In the genomic region with DNA sequence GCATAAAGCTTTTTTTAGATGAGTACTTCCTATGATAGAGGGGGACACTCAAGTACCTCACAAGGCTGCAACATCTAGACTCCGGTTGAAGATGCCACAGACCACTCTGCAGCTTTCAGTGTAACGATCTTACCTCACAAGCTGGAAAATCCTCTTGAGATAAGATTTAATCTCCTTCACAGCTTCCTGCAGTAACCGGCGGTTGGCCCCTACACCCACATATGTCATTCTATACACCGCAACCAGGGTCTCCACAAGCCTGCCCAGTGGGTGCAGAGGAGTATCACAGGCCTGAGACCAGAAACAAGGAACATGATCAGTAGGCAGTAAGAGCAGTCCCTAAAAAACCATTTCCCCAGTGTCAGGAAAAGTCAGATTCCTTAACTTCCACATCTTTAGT, we compare ENCODE assay signal across 25 mouse cellular contexts. TPM values are rescaled to one million over a fixed set of nuclear protein-coding genes. Genes with fewer than 3 reads are reported as not detected.
A peak's percentile ranks its signal among the peaks of the same experiment; 100 is the strongest.
DNase-seq lines count a peak whose midpoint lies in the region; ATAC-seq and TF ChIP-seq lines count a peak whose summit lies in the region.
"Had no signal": no experiment of that assay in that cellular context is flagged by ENCODE, and none has a peak within 500 bp of the region (broad histone marks: within the 10 kb centered on the region; RNA-seq: fewer than 3 reads in every experiment).

No protein-coding gene starts in this region.

- H3K4me3 ChIP-seq in liver, embryonic 12.5 days: no peak overlapping the region
- no peak overlapping the region for H3K4me3 ChIP-seq in layer of hippocampus, adult 2 months
- H3K4me3 ChIP-seq: embryonic facial prominence, embryonic 15.5 days; heart, adult 2 months; heart, embryonic 13.5 days; left cerebral cortex, adult 2 months; midbrain, embryonic 13.5 days had no signal

- peaks cover 29% of the 10 kb centered on the region for H3K36me3 ChIP-seq in liver, embryonic 12.5 days

- H3K4me2 ChIP-seq in liver, embryonic 12.5 days: no peak overlapping the region
- H3K4me2 ChIP-seq: embryonic facial prominence, embryonic 15.5 days; heart, embryonic 13.5 days; hindbrain, embryonic 14.5 days; midbrain, embryonic 13.5 days had no signal

- H3K27ac ChIP-seq in liver, embryonic 12.5 days: no peak overlapping the region
- H3K27ac ChIP-seq in layer of hippocampus, adult 2 months: no peak overlapping the region
- H3K27ac ChIP-seq: embryonic facial prominence, embryonic 15.5 days; heart, adult 2 months; heart, embryonic 13.5 days; hindbrain, embryonic 14.5 days; left cerebral cortex, adult 2 months; midbrain, embryonic 13.5 days had no signal

- H3K9me3 ChIP-seq in liver, embryonic 12.5 days (replicated peaks): no peaks in the 10 kb centered on the region
- H3K9me3 ChIP-seq: embryonic facial prominence, embryonic 15.5 days; heart, embryonic 13.5 days; megakaryocyte, embryonic 14.5 days had no signal

- no peak for TF ChIP-seq CTCF in layer of hippocampus, adult 2 months (conservative IDR thresholded peaks at IDR 0.05)

- 18% methylated on average over 5 of the region's 5 CpGs for WGBS in liver, embryonic 12.5 days (ENCODE audit: insufficient replicate concordance)

- H3K9ac ChIP-seq in liver, embryonic 12.5 days: 0 out of 2 replicates have a peak overlapping the region, but pooled peaks have one; percentile 6
- H3K9ac ChIP-seq: embryonic facial prominence, embryonic 15.5 days; heart, embryonic 13.5 days; hindbrain, embryonic 14.5 days; liver, postnatal 0 days; midbrain, embryonic 13.5 days had no signal

- H3K27me3 ChIP-seq in liver, embryonic 12.5 days (replicated peaks): no peaks in the 10 kb centered on the region
- H3K27me3 ChIP-seq: embryonic facial prominence, embryonic 15.5 days; heart, embryonic 13.5 days; megakaryocyte, embryonic 14.5 days; midbrain, embryonic 13.5 days had no signal

- ATAC-seq in liver, embryonic 12.5 days: no peak; the same call in 1 of the 2 replicates
- ATAC-seq in common myeloid progenitor, adult 5-6 weeks (replicated peaks; ENCODE audit: low read depth, poor library complexity, severe bottlenecking): peak; percentile 77
- peak; percentile 61 for ATAC-seq in megakaryocyte progenitor cell, adult 5-6 weeks (replicated peaks; ENCODE audit: poor library complexity)
- ATAC-seq: activated CD4-positive, CD25-positive, alpha-beta regulatory T cell, adult 4 months; forebrain, embryonic 16.5 days; liver, postnatal 0 days; midbrain, embryonic 13.5 days had no signal

- peaks cover 33% of the 10 kb centered on the region for H3K4me1 ChIP-seq in liver, embryonic 12.5 days
- H3K4me1 ChIP-seq: embryonic facial prominence, embryonic 15.5 days; midbrain, embryonic 13.5 days had no signal

- no peak for DNase-seq in liver
- peak; percentile 64 for DNase-seq in thymus, postnatal 25 days
- DNase-seq in layer of hippocampus, adult 2 months (ENCODE audit: low spot score in 2 of 2): no peak
- DNase-seq in cerebellum, adult 11 months: no peak
- DNase-seq in testis, postnatal 10 days (ENCODE audit: low spot score): no peak
- DNase-seq: adrenal gland, adult 8-10 months; cerebellum, adult 9-10 months; gastrocnemius, postnatal 10 days; heart, adult 2 months; kidney, adult 8-10 months; kidney, postnatal 14 days; liver, postnatal 0 days; lung, postnatal 10 days; right cerebral cortex, postnatal 25 days had no signal

RNA-seq across cellular contexts. Expression of a gene that starts 9.8 kb away (rescaled TPM):
- 0.25 and 0.45 TPM in 2 replicates for polyA plus RNA-seq in liver, embryonic 12.5 days (2016; fragmentation: Nextera tagmentation; extraction: Ambion mirVana)
- total RNA-seq in common myeloid progenitor, adult 5-6 weeks (2017): 1.3 and 3.4 TPM in 2 replicates
- 0.68 and 1.2 TPM in 2 replicates for total RNA-seq in megakaryocyte progenitor cell, adult 5-6 weeks (2015)
- 0.42 and 1.0 TPM in 2 replicates for total RNA-seq in megakaryocyte progenitor cell, adult 5-6 weeks (2017)
- total RNA-seq in layer of hippocampus, adult 2 months (2021): 1 to 10 TPM; 1.8 to 2.7 TPM
- total RNA-seq: heart, adult 2 months had no signal

RNA-seq across cellular contexts. Expression of a gene that starts 52.8 kb away (rescaled TPM):
- 10.4 and 11.5 TPM in 2 replicates for polyA plus RNA-seq in liver, embryonic 12.5 days (2016; fragmentation: Nextera tagmentation; extraction: Ambion mirVana)
- total RNA-seq in common myeloid progenitor, adult 5-6 weeks (2017): 14.3 and 23.7 TPM in 2 replicates
- 6.2 and 9.2 TPM in 2 replicates for total RNA-seq in megakaryocyte progenitor cell, adult 5-6 weeks (2015)
- 10.0 and 16.9 TPM in 2 replicates for total RNA-seq in megakaryocyte progenitor cell, adult 5-6 weeks (2017)
- 10 to 100 TPM; 29.8 to 31.6 TPM for total RNA-seq in layer of hippocampus, adult 2 months (2021)
